Mouse (Mus musculus): ENCODE measurements around the gene Dync1i1. TPM values are rescaled to one million over a fixed set of nuclear protein-coding genes. Genes with fewer than 3 reads are reported as not detected.

The Dync1i1 gene
- polyA plus RNA-seq, 1 experiment from 2014 or later: 4.5 TPM

- no peaks in the 10 kb centered on the region for H3K36me3 ChIP-seq
- H3K27me3 ChIP-seq: 0 out of 2 replicates have a peak, but pooled peaks cover 2% of the 10 kb centered on the region
- peaks cover 7% of the 10 kb centered on the region for H3K4me1 ChIP-seq
- no peak for ATAC-seq (ENCODE audit: low FRiP score)
- H3K4me3 ChIP-seq: no peak overlapping the region
- H3K9me3 ChIP-seq (replicated peaks): no peaks in the 10 kb centered on the region
- H3K27ac ChIP-seq: no peak overlapping the region
- H3K9ac ChIP-seq: no peak overlapping the region
- no peak overlapping the region for H3K4me2 ChIP-seq (replicated peaks)
- WGBS: 38% methylated on average over 6 of the region's 6 CpGs
Measured at GRCm38 (mm10) chr6:5997535-5997934, 272.1 kb downstream of the Dync1i1 start.

DNA sequence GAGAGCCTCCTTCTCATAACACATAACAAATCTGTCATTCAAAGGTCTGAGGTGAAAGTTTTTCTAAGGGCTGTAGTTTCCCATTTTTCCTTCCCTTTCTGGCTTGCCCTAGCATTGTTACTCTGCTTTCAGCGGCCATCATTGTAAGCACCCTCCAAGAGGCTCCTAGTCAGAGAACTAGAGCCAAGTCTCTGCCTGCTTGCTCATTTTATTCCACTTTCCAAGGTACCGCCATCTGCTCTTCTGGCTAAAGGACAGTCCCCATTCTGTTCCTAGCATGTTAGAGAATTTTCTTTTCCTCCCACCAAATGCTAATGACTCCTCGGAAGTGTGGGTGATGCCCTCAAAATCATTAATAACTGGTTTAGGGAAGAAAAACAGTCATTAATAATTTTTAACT is 276.6 kb downstream of the Dync1i1 start:
- Histone ChIP-seq H3K27ac (no peak overlapping the region), H3K36me3 (no peaks in the 10 kb centered on the region), H3K9ac (no peak overlapping the region), H3K27me3 (0 out of 2 replicates have a peak, but pooled peaks cover 2% of the 10 kb centered on the region), H3K4me1 (peaks cover 9% of the 10 kb centered on the region; the same call in 1 of the 2 replicates), H3K4me2 (replicated peaks) (no peak overlapping the region), H3K9me3 (replicated peaks) (no peaks in the 10 kb centered on the region), H3K4me3 (no peak overlapping the region)
- ATAC-seq (ENCODE audit: low FRiP score): no peak
- 78% methylated on average over 3 of the region's 3 CpGs for WGBS

GRCm38 (mm10) chr6:6004756-6005485 is 279.5 kb downstream of the Dync1i1 start:
- Histone ChIP-seq H3K4me3 (no peak overlapping the region), H3K9me3 (replicated peaks) (no peaks in the 10 kb centered on the region), H3K27ac (no peak overlapping the region), H3K4me1 (0 out of 2 replicates have a peak, but pooled peaks cover 3% of the 10 kb centered on the region), H3K4me2 (replicated peaks) (no peak overlapping the region), H3K9ac (no peak overlapping the region), H3K27me3 (0 out of 2 replicates have a peak, but pooled peaks cover 2% of the 10 kb centered on the region), H3K36me3 (no peaks in the 10 kb centered on the region)
- no peak for ATAC-seq (ENCODE audit: low FRiP score)
- WGBS: 65% methylated on average over 12 of the region's 12 CpGs

GRCm38 (mm10) chr6:6005762-6006431 is 280.5 kb downstream of the Dync1i1 start:
- Histone ChIP-seq H3K4me1 (0 out of 2 replicates have a peak, but pooled peaks cover 3% of the 10 kb centered on the region), H3K27ac (no peak overlapping the region), H3K9me3 (replicated peaks) (no peaks in the 10 kb centered on the region), H3K27me3 (no peaks in the 10 kb centered on the region), H3K4me2 (replicated peaks) (peak overlapping the region; percentile 92), H3K4me3 (peak overlapping the region; percentile 49), H3K36me3 (no peaks in the 10 kb centered on the region), H3K9ac (peak overlapping the region; percentile 55)
- peak; percentile 98 for ATAC-seq (ENCODE audit: low FRiP score)
- 4% methylated on average over 42 of the region's 42 CpGs for WGBS

- H3K9me3 ChIP-seq (replicated peaks): no peaks in the 10 kb centered on the region
- no peaks in the 10 kb centered on the region for H3K4me1 ChIP-seq
- no peaks in the 10 kb centered on the region for H3K36me3 ChIP-seq
- 78% methylated on average over 2 of the region's 2 CpGs for WGBS
- H3K27me3 ChIP-seq: no peaks in the 10 kb centered on the region
- ATAC-seq (ENCODE audit: low FRiP score): no peak
- H3K4me3 ChIP-seq: no peak overlapping the region
- no peak overlapping the region for H3K9ac ChIP-seq
- no peak overlapping the region for H3K27ac ChIP-seq
- no peak overlapping the region for H3K4me2 ChIP-seq (replicated peaks)
Measured at GRCm38 (mm10) chr6:6011364-6011763, 285.9 kb downstream of the Dync1i1 start.

- Histone ChIP-seq H3K4me2 (replicated peaks) (no peak overlapping the region), H3K4me3 (no peak overlapping the region)
- 79% methylated on average over 15 of the region's 15 CpGs for WGBS
Measured at GRCm38 (mm10) chr6:6015616-6016015, 290.2 kb downstream of the Dync1i1 start.

DNA sequence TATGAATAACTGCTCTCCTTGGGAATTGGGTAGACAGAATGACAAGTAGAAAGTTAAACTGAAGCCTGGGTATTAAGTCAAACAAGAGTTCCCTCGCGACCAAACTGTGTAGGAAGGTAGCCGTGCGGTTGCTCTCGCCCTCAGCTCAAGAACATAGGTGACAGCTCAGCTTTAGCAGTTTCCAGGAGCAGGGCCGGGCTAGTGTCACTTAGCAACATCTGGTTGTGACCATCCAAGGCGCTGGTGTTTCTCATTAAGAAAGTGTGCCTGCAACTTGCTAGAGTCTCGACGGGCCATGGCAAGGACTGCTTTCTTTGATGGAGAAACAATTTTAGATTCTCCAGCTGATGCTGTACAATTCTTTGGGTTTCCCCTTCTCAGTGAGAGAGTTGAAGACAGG is 291.5 kb downstream of the Dync1i1 start:
- Histone ChIP-seq H3K27ac (no peak overlapping the region), H3K27me3 (no peaks in the 10 kb centered on the region), H3K36me3 (no peaks in the 10 kb centered on the region), H3K9ac (no peak overlapping the region), H3K4me3 (no peak overlapping the region), H3K4me1 (no peaks in the 10 kb centered on the region; the same call in 1 of the 2 replicates), H3K9me3 (replicated peaks) (no peaks in the 10 kb centered on the region), H3K4me2 (replicated peaks) (no peak overlapping the region)
- 47% methylated on average over 9 of the region's 9 CpGs for WGBS
- ATAC-seq (ENCODE audit: low FRiP score): no peak

More at GRCm38 (mm10) chr6:6015616-6016015, 290.2 kb downstream of the Dync1i1 start:
- H3K9ac ChIP-seq: no peak overlapping the region
- no peaks in the 10 kb centered on the region; the same call in 1 of the 2 replicates for H3K4me1 ChIP-seq
- no peaks in the 10 kb centered on the region for H3K36me3 ChIP-seq
- H3K27ac ChIP-seq: no peak overlapping the region
- H3K27me3 ChIP-seq: no peaks in the 10 kb centered on the region
- no peaks in the 10 kb centered on the region for H3K9me3 ChIP-seq (replicated peaks)
- no peak for ATAC-seq (ENCODE audit: low FRiP score)

- ATAC-seq (ENCODE audit: low FRiP score): no peak
- 32% methylated on average over 6 of the region's 6 CpGs for WGBS
- no peak overlapping the region for H3K27ac ChIP-seq
Measured at GRCm38 (mm10) chr6:6023976-6024375, 298.5 kb downstream of the Dync1i1 start.

DNA sequence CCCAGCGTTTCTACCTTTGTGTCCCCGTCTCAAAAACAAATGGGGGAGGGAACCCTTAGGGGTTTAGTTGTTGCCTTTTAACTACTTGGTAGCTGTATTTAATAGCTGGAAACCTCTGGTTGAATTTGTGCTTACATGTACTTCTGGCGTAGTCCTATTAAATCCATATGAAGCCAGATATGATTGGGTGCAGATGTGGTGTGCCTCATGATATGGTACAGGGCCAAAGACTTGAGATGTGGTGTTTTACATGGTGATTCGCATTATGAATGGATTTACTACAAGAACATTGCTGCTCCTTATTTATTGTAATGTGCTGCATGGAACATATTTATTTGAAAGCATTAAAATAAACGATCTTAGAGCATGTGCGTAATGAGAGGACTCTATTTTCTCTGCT is 302.2 kb downstream of the Dync1i1 start:
- H3K36me3 ChIP-seq: no peaks in the 10 kb centered on the region
- ATAC-seq (ENCODE audit: low FRiP score): no peak
- no peak overlapping the region for H3K4me2 ChIP-seq (replicated peaks)
- no peak overlapping the region for H3K27ac ChIP-seq
- WGBS: 85% methylated on average over 6 of the region's 6 CpGs
- no peaks in the 10 kb centered on the region for H3K9me3 ChIP-seq (replicated peaks)
- H3K9ac ChIP-seq: no peak overlapping the region
- H3K4me3 ChIP-seq: no peak overlapping the region
- no peaks in the 10 kb centered on the region for H3K27me3 ChIP-seq
- H3K4me1 ChIP-seq: peaks cover 3% of the 10 kb centered on the region; the same call in 1 of the 2 replicates

More at GRCm38 (mm10) chr6:6023976-6024375, 298.5 kb downstream of the Dync1i1 start:
- no peaks in the 10 kb centered on the region for H3K36me3 ChIP-seq
- no peaks in the 10 kb centered on the region for H3K27me3 ChIP-seq
- H3K4me3 ChIP-seq: no peak overlapping the region
- H3K4me1 ChIP-seq: peaks cover 3% of the 10 kb centered on the region; the same call in 1 of the 2 replicates
- H3K4me2 ChIP-seq (replicated peaks): no peak overlapping the region
- H3K9ac ChIP-seq: no peak overlapping the region
- no peaks in the 10 kb centered on the region for H3K9me3 ChIP-seq (replicated peaks)

GRCm38 (mm10) chr6:6038773-6039550 is 313.5 kb downstream of the Dync1i1 start:
- Histone ChIP-seq H3K9me3 (replicated peaks) (no peaks in the 10 kb centered on the region), H3K36me3 (no peaks in the 10 kb centered on the region), H3K4me3 (no peak overlapping the region), H3K9ac (no peak overlapping the region), H3K4me2 (replicated peaks) (no peak overlapping the region; the same call in 1 of the 2 replicates), H3K27ac (no peak overlapping the region), H3K27me3 (no peaks in the 10 kb centered on the region), H3K4me1 (peaks cover 8% of the 10 kb centered on the region; the same call in 1 of the 2 replicates)
- WGBS: 29% methylated on average over 18 of the region's 18 CpGs
- no peak for ATAC-seq (ENCODE audit: low FRiP score)

DNA sequence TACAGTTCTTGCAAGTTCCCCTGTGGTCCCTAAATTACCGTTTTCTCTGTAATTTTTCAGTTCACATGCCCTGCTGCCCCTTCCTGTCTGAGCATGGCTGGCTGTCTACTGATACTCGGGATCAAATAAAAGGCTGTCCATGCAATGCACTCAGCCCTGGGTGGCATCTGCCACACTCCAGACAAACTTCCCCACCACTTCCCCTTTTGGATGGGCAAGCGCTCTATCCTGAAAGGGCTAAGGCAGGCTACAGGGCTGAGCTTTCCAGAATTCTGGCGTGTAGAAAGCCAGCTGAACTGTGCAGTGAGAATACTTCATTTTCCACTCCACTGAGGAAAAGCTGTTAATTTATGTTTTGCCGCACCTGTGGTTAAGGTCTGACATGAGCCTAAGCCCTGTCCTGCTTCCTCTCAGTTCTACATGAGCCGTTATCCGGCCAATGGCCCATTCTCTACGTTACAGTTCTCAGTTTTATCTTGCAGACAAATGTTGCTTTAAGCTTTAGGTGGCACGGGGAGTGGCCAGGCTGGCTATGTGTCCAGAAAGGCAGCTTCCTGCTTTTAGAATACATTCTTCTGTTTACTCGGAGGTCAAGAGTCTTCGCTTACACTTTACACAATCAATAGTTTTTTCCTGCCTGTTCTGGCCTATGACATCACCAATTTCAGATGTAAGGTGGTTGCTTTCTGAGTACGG is 321.4 kb downstream of the Dync1i1 start:
- no peak for ATAC-seq (ENCODE audit: low FRiP score)
- WGBS: 75% methylated on average over 12 of the region's 12 CpGs

More for the DNA sequence above, 321.4 kb downstream of the Dync1i1 start:
- H3K27me3 ChIP-seq: no peaks in the 10 kb centered on the region
- H3K9ac ChIP-seq: no peak overlapping the region
- no peaks in the 10 kb centered on the region for H3K9me3 ChIP-seq (replicated peaks)
- H3K4me3 ChIP-seq: no peak overlapping the region
- H3K36me3 ChIP-seq: no peaks in the 10 kb centered on the region
- no peaks in the 10 kb centered on the region for H3K4me1 ChIP-seq
- H3K4me2 ChIP-seq (replicated peaks): no peak overlapping the region
- H3K27ac ChIP-seq: no peak overlapping the region
